Mouse (Mus musculus): ENCODE results near the gene Dusp11. TPM values are rescaled to one million over a fixed set of nuclear protein-coding genes. Genes with fewer than 3 reads are reported as not detected.
A peak's percentile ranks its signal among the peaks of the same experiment; 100 is the strongest.
"Not testable (repeated sequence)": the region's sequence is repeated elsewhere in the genome, so short reads cannot be mapped to it uniquely, and the experiment has no call there.

The Dusp11 gene
- polyA plus RNA-seq, 1 experiment from 2014 or later = 38.7 TPM

DNA sequence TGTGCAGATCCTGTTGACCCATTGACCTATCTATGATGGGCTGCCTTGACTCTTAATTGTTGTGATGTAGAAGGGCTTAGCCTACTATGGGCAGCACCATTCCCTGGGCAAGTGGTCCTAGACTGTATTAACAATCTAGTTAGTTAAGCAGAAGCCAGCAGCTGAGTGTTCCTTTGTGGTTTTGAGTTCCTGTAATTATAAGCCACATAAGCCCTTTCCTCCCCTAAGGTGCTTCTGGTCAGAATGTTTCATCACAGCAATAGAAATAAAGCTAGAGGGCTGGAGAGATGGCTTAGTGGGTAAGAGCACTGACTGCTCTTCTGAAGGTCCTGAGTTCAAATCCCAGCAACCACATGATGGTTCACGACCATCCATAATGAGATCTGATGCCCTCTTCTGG is 37.8 kb downstream of the Dusp11 start:
- DNase-seq (ENCODE audit: low spot score) (no peak), ATAC-seq (replicated peaks; ENCODE audit: low FRiP score, low read depth) (no peak)
- H3K27ac ChIP-seq = no peak overlapping the region
- no peaks in the 10 kb centered on the region for H3K9me3 ChIP-seq (replicated peaks; ENCODE audit: low read length)
- H3K4me1 ChIP-seq (replicated peaks; ENCODE audit: insufficient read depth, low read length) = no peaks in the 10 kb centered on the region
- TF ChIP-seq CTCF (IDR thresholded peaks at IDR 0.05; ENCODE audit: low read depth) = no peak
- H3K4me2 ChIP-seq (ENCODE audit: low read length) = no peak overlapping the region
- no peaks in the 10 kb centered on the region for H3K27me3 ChIP-seq (ENCODE audit: insufficient read depth, low read length)
- no peak overlapping the region for H3K9ac ChIP-seq (ENCODE audit: low read depth, low read length)
- 100% methylated on average over 1 of the region's 1 CpGs for WGBS
- peaks cover 49% of the 10 kb centered on the region for H3K36me3 ChIP-seq (ENCODE audit: insufficient read depth, low read length)
- no peak overlapping the region for H3K4me3 ChIP-seq (replicated peaks; ENCODE audit: low read depth, low read length)

DNA sequence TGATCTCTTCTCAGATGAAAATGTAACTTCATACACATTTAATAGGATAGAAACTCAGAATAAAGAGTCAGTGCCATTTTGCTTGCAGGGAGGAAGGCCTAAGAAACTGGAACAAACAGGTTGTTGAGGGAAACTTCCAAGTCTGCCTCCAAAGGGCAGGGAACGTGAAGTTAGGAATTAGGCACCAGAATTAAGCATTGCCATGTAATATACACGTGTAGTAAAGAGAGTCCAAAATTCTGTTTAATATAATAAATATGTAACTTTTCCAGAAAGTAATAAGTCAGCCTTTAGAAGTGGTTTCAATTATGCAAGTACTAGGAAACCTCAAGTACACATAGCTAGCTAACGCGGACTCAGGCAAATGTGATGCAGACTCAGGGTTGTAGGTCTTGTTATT is 42.1 kb downstream of the Dusp11 start:
- Histone ChIP-seq H3K27me3 (ENCODE audit: insufficient read depth, low read length) (no peaks in the 10 kb centered on the region), H3K36me3 (ENCODE audit: insufficient read depth, low read length) (peaks cover 18% of the 10 kb centered on the region; the same call in 1 of the 2 replicates), H3K4me1 (replicated peaks; ENCODE audit: insufficient read depth, low read length) (no peaks in the 10 kb centered on the region), H3K4me2 (ENCODE audit: low read length) (no peak overlapping the region), H3K27ac (peak overlapping the region; percentile 64; the same call in 1 of the 2 replicates), H3K9me3 (replicated peaks; ENCODE audit: low read length) (no peaks in the 10 kb centered on the region), H3K4me3 (replicated peaks; ENCODE audit: low read depth, low read length) (no peak overlapping the region), H3K9ac (ENCODE audit: low read depth, low read length) (no peak overlapping the region)
- 76% methylated on average over 4 of the region's 4 CpGs for WGBS
- ATAC-seq (replicated peaks; ENCODE audit: low FRiP score, low read depth) (no peak), DNase-seq (ENCODE audit: low spot score) (no peak)
- no peak for TF ChIP-seq CTCF (IDR thresholded peaks at IDR 0.05; ENCODE audit: low read depth)

DNA sequence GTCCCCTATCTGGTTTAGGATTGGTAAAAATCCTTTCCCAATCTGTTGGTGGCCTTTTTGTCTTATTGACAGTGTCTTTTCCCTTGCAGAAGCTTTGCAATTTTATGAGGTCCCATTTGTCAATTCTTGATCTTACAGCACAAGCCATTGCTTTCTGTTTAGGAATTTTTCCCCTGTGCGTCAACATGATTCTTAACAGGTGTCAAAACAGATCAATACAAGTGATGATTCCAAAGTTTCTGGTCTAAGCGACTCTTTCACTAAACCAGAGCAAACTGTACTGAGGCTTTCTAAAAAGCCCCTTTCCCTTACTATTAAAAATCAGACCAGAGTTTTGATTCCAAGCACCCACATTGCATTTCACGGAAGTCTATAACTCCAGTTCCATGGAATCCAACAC is 43.1 kb downstream of the Dusp11 start:
- WGBS = 98% methylated on average over 3 of the region's 3 CpGs
- not testable (repeated sequence) for ATAC-seq (replicated peaks; ENCODE audit: low FRiP score, low read depth); H3K4me2 ChIP-seq (ENCODE audit: low read length)

DNA sequence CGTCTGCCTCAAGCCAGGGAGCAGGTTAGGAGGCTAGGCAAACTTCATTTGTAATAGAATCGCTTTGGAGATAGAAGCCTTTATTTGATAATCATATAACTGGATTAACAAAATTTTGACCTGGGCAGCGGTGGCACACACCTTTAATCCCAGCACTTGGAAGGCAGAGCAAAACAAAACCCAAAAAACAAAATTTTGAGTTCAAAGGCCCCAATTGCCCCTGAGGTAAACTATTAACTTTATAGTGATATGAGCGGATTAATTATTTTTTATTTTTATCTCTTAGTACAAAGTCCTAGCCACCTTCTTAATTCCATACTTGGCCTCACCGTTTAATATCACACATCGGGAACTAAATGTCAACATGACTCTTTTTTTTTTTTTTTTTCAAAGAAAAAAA is 44.9 kb downstream of the Dusp11 start:
- WGBS = 81% methylated on average over 6 of the region's 6 CpGs
- H3K36me3 ChIP-seq (ENCODE audit: insufficient read depth, low read length) = peaks cover 3% of the 10 kb centered on the region; the same call in 1 of the 2 replicates
- peak overlapping the region; percentile 65 for H3K4me2 ChIP-seq (ENCODE audit: low read length)
- H3K9ac ChIP-seq (ENCODE audit: low read depth, low read length) = peak overlapping the region; percentile 51
- H3K9me3 ChIP-seq (replicated peaks; ENCODE audit: low read length) = no peaks in the 10 kb centered on the region
- no peaks in the 10 kb centered on the region for H3K4me1 ChIP-seq (replicated peaks; ENCODE audit: insufficient read depth, low read length)
- peak overlapping the region; percentile 94 for H3K27ac ChIP-seq
- ATAC-seq (replicated peaks; ENCODE audit: low FRiP score, low read depth) = no peak
- no peak for DNase-seq (ENCODE audit: low spot score)
- peak overlapping the region; percentile 43; the same call in 1 of the 2 replicates for H3K4me3 ChIP-seq (replicated peaks; ENCODE audit: low read depth, low read length)
- H3K27me3 ChIP-seq (ENCODE audit: insufficient read depth, low read length) = no peaks in the 10 kb centered on the region
- no peak for TF ChIP-seq CTCF (IDR thresholded peaks at IDR 0.05; ENCODE audit: low read depth)

More for the DNA sequence above, 43.1 kb downstream of the Dusp11 start:
- H3K36me3 ChIP-seq (ENCODE audit: insufficient read depth, low read length) = peaks cover 15% of the 10 kb centered on the region; the same call in 1 of the 2 replicates
- H3K9me3 ChIP-seq (replicated peaks; ENCODE audit: low read length); H3K27ac ChIP-seq; H3K27me3 ChIP-seq (ENCODE audit: insufficient read depth, low read length); H3K9ac ChIP-seq (ENCODE audit: low read depth, low read length); H3K4me3 ChIP-seq (replicated peaks; ENCODE audit: low read depth, low read length); DNase-seq (ENCODE audit: low spot score); H3K4me1 ChIP-seq (replicated peaks; ENCODE audit: insufficient read depth, low read length): not testable (repeated sequence)

DNA sequence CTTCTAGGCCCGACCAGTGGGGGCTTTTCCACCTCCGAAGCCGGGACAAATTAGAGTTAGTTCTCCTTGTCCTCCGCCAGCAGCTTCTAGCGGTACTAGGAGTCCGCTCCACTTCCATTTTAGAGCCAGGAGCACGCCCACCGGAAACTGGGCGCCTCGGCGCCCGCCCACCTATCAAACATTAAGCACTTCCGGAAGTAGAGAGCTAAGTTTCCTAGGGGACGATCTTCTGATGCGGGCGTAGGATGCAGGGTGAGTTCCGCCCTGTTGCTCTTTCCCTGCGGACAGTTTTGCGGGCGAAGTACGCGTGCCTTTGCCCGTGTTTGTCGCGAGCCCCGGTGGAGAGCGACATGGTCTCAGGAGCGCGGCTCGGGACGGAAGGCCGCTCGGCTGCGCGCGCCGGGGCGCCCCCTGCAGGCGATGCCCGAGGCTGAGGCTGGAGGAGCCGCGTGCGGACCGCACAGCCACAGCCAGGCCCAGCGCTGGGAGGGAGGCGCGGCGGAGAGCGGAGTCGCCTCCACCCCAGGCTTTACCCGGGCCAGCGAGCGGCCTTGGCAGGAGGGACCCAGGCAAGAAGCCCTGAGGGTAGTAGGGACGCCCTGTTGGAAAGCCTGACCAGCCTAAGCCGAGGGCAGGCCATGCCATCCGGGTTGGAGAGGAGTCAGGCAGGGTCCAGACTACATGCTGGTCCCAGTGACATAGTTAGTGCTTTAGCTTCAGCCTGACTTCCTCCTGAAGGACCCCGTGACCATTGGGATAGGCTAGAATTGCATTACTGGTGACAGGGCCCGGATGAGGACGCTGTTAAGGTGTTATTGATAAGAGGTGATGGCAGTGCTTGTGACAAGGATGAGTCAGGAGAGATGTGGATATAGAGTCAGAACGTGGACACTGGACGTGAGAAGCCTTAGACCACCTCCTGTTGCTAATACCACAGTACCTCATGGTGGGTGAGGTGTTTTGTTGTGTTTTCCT is 45.6 kb downstream of the Dusp11 start, which contains the start of gene Nat8f1:
TSS of gene Nat8f1 (minus strand) at position 149 of the 975 bp plus-strand sequence.
- Histone ChIP-seq H3K27ac (peak within 1 kb of the TSS; percentile 94), H3K4me2 (ENCODE audit: low read length) (peak within 1 kb of the TSS; percentile 65), H3K4me3 (replicated peaks; ENCODE audit: low read depth, low read length) (peak within 1 kb of the TSS; percentile 43), H3K9ac (ENCODE audit: low read depth, low read length) (peak within 1 kb of the TSS; percentile 51)
- under 1% methylated on average over 56 of the region's 61 CpGs for WGBS
- DNase-seq (ENCODE audit: low spot score) (peak; percentile 97), ATAC-seq (replicated peaks; ENCODE audit: low FRiP score, low read depth) (peak; percentile 94)
- H3K4me1 ChIP-seq (replicated peaks; ENCODE audit: insufficient read depth, low read length); H3K9me3 ChIP-seq (replicated peaks; ENCODE audit: low read length); H3K36me3 ChIP-seq (ENCODE audit: insufficient read depth, low read length); H3K27me3 ChIP-seq (ENCODE audit: insufficient read depth, low read length): not testable (repeated sequence)
- peak; percentile 62 for TF ChIP-seq CTCF (IDR thresholded peaks at IDR 0.05; ENCODE audit: low read depth)

DNA sequence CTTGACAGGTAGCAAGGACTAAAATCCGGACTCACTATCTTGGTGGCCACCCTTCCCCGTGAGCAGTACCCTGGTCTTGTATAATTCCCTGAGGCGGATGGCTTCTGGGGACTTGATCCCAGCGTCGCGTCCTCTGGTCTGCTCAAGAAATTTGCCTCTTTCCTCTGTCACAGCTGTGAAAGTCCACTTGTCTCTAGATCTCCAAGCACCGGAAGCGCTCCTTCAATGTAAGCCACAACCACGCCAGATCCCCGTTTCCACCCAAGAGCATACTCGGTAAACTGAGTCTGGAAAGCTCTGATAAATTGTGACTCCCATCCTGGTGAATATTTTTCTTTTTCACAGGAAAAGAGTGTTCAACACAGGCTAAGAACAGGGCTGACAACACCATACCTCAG is 46.3 kb downstream of the Dusp11 start:
- peak overlapping the region; percentile 51 for H3K9ac ChIP-seq (ENCODE audit: low read depth, low read length)
- no peak for TF ChIP-seq CTCF (IDR thresholded peaks at IDR 0.05; ENCODE audit: low read depth)
- H3K4me2 ChIP-seq (ENCODE audit: low read length) = peak overlapping the region; percentile 65
- WGBS = 4% methylated on average over 11 of the region's 11 CpGs
- no peaks in the 10 kb centered on the region for H3K4me1 ChIP-seq (replicated peaks; ENCODE audit: insufficient read depth, low read length)
- H3K27me3 ChIP-seq (ENCODE audit: insufficient read depth, low read length) = no peaks in the 10 kb centered on the region
- no peaks in the 10 kb centered on the region for H3K36me3 ChIP-seq (ENCODE audit: insufficient read depth, low read length)
- H3K9me3 ChIP-seq (replicated peaks; ENCODE audit: low read length) = no peaks in the 10 kb centered on the region
- DNase-seq (ENCODE audit: low spot score) (peak; percentile 40), ATAC-seq (replicated peaks; ENCODE audit: low FRiP score, low read depth) (no peak)
- peak overlapping the region; percentile 94 for H3K27ac ChIP-seq
- H3K4me3 ChIP-seq (replicated peaks; ENCODE audit: low read depth, low read length) = peak overlapping the region; percentile 43

All from kidney, postnatal 0 days (tissue).